Mouse (Mus musculus): ENCODE measurements around the gene H2-T24. TPM values are rescaled to one million over a fixed set of nuclear protein-coding genes. Genes with fewer than 3 reads are reported as not detected.
A peak's percentile ranks its signal among the peaks of the same experiment; 100 is the strongest.
"Not testable (repeated sequence)": the region's sequence is repeated elsewhere in the genome, so short reads cannot be mapped to it uniquely, and the experiment has no call there.

The H2-T24 gene
- polyA plus RNA-seq (2015; fragmentation: Nextera tagmentation; extraction: Ambion mirVana) = 3.0 and 3.7 TPM in 2 replicates

GRCm38 (mm10) chr17:36020191-36021073 is at the start of gene H2-T24:
TSS of gene H2-T24 (minus strand) at chr17:36020560.
- Histone ChIP-seq H3K27ac (replicated peaks) (peak within 1 kb of the TSS; percentile 11; the same call in 1 of the 2 replicates), H3K9me3 (replicated peaks) (no peaks in the 10 kb centered on the region), H3K36me3 (no peaks in the 10 kb centered on the region), H3K4me2 (replicated peaks) (peak within 1 kb of the TSS; percentile 30), H3K4me1 (peaks cover 16% of the 10 kb centered on the region), H3K9ac (no peak within 1 kb of the TSS), H3K4me3 (replicated peaks) (peak within 1 kb of the TSS; percentile 21; the same call in 1 of the 2 replicates), H3K27me3 (no peaks in the 10 kb centered on the region)
- WGBS = 31% methylated on average over 15 of the region's 15 CpGs
- ATAC-seq (ENCODE audit: insufficient number of reproducible peaks, low FRiP score, low TSS enrichment, low read depth) = no peak

- no peak overlapping the region for H3K27ac ChIP-seq (replicated peaks)
- no peaks in the 10 kb centered on the region for H3K9me3 ChIP-seq (replicated peaks)
- no peaks in the 10 kb centered on the region for H3K4me1 ChIP-seq
- no peaks in the 10 kb centered on the region for H3K36me3 ChIP-seq
- no peak overlapping the region for H3K4me3 ChIP-seq (replicated peaks)
- H3K4me2 ChIP-seq (replicated peaks) = no peak overlapping the region
- no peak overlapping the region for H3K9ac ChIP-seq
- H3K27me3 ChIP-seq = no peaks in the 10 kb centered on the region
- no peak for ATAC-seq (ENCODE audit: insufficient number of reproducible peaks, low FRiP score, low TSS enrichment, low read depth)
- 35% methylated on average over 2 of the region's 2 CpGs for WGBS
Observed at GRCm38 (mm10) chr17:36060829-36061228, 40.5 kb upstream of the H2-T24 start.

DNA sequence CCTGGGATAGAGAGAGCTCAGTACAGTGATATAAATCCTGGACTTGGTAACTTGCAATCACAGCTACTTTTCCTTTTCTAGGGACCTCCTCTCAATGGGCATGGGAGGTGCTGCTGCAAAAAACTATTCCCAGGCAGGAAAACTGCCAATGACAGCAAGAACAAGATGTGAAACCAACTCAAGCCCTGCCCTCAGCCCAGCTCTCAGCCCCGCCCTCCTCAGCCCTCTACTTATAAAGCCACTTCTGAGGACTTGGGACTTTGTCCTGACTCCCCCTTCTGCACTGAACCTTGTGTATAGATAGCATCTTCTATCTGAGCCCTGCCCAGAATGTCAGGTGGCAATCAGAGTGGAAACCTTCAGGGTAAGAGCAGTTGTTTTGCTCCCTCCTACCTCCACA is 38.0 kb upstream of the H2-T24 start, which contains the start of gene Gm11127:
TSS of gene Gm11127 (minus strand) at position 10 of the 400 bp plus-strand sequence.
- not testable (repeated sequence) for H3K9me3 ChIP-seq (replicated peaks); H3K27me3 ChIP-seq; H3K4me3 ChIP-seq (replicated peaks); H3K4me1 ChIP-seq; H3K4me2 ChIP-seq (replicated peaks); H3K36me3 ChIP-seq; ATAC-seq (ENCODE audit: insufficient number of reproducible peaks, low FRiP score, low TSS enrichment, low read depth); H3K9ac ChIP-seq; H3K27ac ChIP-seq (replicated peaks)
- WGBS = 58% methylated on average over 1 of the region's 1 CpGs

DNA sequence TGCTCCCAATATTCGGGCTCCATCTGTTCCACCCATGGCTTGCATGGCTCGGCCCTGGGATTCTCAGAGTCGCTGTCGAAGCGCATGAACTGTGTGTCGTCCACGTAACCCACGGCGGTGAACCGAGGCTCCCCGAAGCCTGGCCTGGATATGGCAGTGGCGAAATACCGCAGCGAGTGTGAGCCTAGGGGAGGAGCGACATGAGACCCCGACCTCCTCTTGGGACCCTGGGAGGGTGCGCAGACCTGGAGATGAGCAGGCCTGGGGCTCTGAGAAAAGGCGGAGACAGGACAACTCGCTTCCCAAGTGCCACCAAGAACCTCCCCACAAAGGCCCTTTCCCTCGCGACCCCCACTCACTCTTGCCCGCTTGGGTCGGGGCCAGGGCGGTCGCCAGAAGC is 37.6 kb upstream of the H2-T24 start:
- H3K4me1 ChIP-seq; H3K4me2 ChIP-seq (replicated peaks); H3K27me3 ChIP-seq; H3K9ac ChIP-seq; H3K27ac ChIP-seq (replicated peaks); H3K36me3 ChIP-seq; H3K4me3 ChIP-seq (replicated peaks); H3K9me3 ChIP-seq (replicated peaks): not testable (repeated sequence)
- 89% methylated on average over 24 of the region's 25 CpGs for WGBS
- 0 out of 2 replicates have a peak, but pooled peaks have one; percentile 15 for ATAC-seq (ENCODE audit: insufficient number of reproducible peaks, low FRiP score, low TSS enrichment, low read depth)

- Histone ChIP-seq H3K9me3 (replicated peaks) (no peaks in the 10 kb centered on the region), H3K4me2 (replicated peaks) (peak overlapping the region; percentile 76), H3K4me3 (replicated peaks) (peak overlapping the region; percentile 44), H3K9ac (no peak overlapping the region), H3K4me1 (peaks cover 4% of the 10 kb centered on the region; the same call in 1 of the 2 replicates), H3K27me3 (no peaks in the 10 kb centered on the region), H3K36me3 (no peaks in the 10 kb centered on the region), H3K27ac (replicated peaks) (no peak overlapping the region)
- 78% methylated on average over 3 of the region's 3 CpGs for WGBS
- ATAC-seq (ENCODE audit: insufficient number of reproducible peaks, low FRiP score, low TSS enrichment, low read depth) = no peak
Observed at GRCm38 (mm10) chr17:36043286-36043685, 22.9 kb upstream of the H2-T24 start.

DNA sequence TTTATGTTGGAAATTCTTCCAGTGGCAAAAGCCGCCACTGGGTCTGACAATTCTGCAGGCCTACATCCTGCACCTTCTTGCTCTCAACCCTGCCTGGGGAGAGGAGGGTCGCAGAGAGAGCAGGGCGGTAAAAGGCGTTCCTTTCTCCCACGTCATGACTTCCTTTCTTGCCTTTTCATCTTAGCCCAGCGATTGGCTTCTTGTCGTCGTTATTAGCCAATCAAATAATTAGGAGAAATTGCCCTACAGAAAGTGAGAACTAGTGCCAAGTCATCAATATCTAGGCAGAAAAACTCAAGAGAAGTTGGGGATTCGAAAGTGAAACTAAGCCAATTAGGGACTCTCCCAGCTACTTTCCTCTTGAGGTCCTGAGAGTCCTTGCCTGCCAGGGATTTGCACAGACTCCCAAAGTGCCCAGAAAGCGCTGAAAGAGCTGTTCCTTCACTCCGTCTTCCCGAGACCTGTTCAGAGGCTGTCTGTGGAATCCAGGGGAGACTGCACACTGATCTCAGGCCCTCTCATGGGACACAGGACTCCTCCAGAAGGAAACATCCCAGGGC is 22.3 kb upstream of the H2-T24 start, which contains the start of the genes H2-T22 and Gm6034:
TSS of gene H2-T22 (minus strand) at position 138 of the 560 bp plus-strand sequence.
TSS of gene Gm6034 (plus strand) at position 352 of the 560 bp plus-strand sequence.
- peak; percentile 92 for ATAC-seq (ENCODE audit: insufficient number of reproducible peaks, low FRiP score, low TSS enrichment, low read depth)
- H3K9me3 ChIP-seq (replicated peaks); H3K27me3 ChIP-seq; H3K4me1 ChIP-seq; H3K36me3 ChIP-seq; H3K27ac ChIP-seq (replicated peaks): not testable (repeated sequence)
- H3K4me2 ChIP-seq (replicated peaks) = peak within 1 kb of the TSS; percentile 76
- H3K4me3 ChIP-seq (replicated peaks) = peak within 1 kb of the TSS; percentile 44
- peak within 1 kb of the TSS; percentile 21; the same call in 1 of the 2 replicates for H3K9ac ChIP-seq
- WGBS = 1% methylated on average over 12 of the region's 12 CpGs

GRCm38 (mm10) chr17:36042055-36042454 is 21.7 kb upstream of the H2-T24 start:
- peak overlapping the region; percentile 76 for H3K4me2 ChIP-seq (replicated peaks)
- peak; percentile 56; the same call in 1 of the 2 replicates for ATAC-seq (ENCODE audit: insufficient number of reproducible peaks, low FRiP score, low TSS enrichment, low read depth)
- H3K9ac ChIP-seq = peak overlapping the region; percentile 21; the same call in 1 of the 2 replicates
- H3K36me3 ChIP-seq; H3K9me3 ChIP-seq (replicated peaks); H3K4me1 ChIP-seq; H3K27ac ChIP-seq (replicated peaks); H3K27me3 ChIP-seq: not testable (repeated sequence)
- H3K4me3 ChIP-seq (replicated peaks) = peak overlapping the region; percentile 44
- WGBS = 1% methylated on average over 19 of the region's 19 CpGs

GRCm38 (mm10) chr17:36040604-36041003 is 20.2 kb upstream of the H2-T24 start:
- WGBS = 98% methylated on average over 2 of the region's 2 CpGs
- not testable (repeated sequence) for H3K4me3 ChIP-seq (replicated peaks); H3K9ac ChIP-seq; H3K36me3 ChIP-seq; H3K27ac ChIP-seq (replicated peaks); H3K9me3 ChIP-seq (replicated peaks); H3K4me2 ChIP-seq (replicated peaks); H3K4me1 ChIP-seq; H3K27me3 ChIP-seq; ATAC-seq (ENCODE audit: insufficient number of reproducible peaks, low FRiP score, low TSS enrichment, low read depth)

DNA sequence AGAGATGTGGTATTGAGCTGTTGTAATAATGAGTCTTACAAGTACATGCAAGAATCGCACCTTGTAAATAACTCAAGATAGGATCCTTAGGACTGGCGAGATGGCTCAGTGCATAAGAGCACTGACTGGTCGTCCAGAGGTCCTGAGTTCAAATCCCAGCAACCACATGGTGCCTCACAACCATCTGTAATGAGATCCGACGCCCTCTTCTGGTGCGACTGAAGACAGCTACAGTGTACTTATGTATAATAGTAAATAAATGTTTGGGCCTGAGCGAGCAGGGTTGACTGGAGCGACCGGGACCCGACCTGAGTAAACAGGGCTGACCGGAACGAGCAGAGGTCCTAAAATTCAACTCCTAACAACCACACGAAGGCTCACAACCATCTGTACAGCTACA is 15.8 kb upstream of the H2-T24 start:
- not testable (repeated sequence) for H3K9me3 ChIP-seq (replicated peaks); H3K4me2 ChIP-seq (replicated peaks); H3K27me3 ChIP-seq; H3K27ac ChIP-seq (replicated peaks); H3K9ac ChIP-seq; H3K4me3 ChIP-seq (replicated peaks); H3K4me1 ChIP-seq; H3K36me3 ChIP-seq; ATAC-seq (ENCODE audit: insufficient number of reproducible peaks, low FRiP score, low TSS enrichment, low read depth)
- WGBS = 84% methylated on average over 13 of the region's 13 CpGs

DNA sequence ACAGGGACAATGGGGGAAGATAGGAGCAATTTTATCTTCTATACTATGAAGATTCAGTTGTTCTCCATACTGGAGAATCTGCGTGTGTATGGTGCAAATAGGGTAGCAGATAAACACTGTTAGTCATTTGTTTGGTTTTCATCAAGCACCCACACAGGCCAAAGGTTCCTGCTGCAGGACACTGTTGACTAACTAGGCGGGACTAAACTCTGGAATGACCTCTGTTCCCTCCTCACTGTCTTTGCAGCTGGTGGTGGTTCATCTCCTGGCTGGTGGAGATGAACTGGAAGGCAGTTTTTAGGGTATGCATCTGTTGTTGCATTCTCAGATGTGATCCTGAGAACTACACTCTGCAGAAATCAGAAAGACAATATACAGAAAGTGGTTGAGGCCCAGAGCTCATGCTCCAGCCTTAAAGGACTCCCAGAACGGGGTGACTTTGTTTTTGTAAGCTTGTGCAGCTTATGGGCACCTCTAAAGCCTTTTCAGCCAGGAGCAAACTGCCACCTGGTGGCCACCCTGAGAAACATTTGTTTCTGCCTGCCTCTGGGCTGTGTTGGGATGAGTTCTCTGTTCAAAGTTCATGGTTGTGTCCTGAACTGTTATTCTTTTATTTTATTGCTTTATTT is 14.8 kb upstream of the H2-T24 start:
- H3K27ac ChIP-seq (replicated peaks); H3K4me1 ChIP-seq; H3K9ac ChIP-seq; ATAC-seq (ENCODE audit: insufficient number of reproducible peaks, low FRiP score, low TSS enrichment, low read depth); H3K9me3 ChIP-seq (replicated peaks); H3K4me2 ChIP-seq (replicated peaks); H3K36me3 ChIP-seq; H3K4me3 ChIP-seq (replicated peaks); H3K27me3 ChIP-seq: not testable (repeated sequence)
- WGBS = 39% methylated on average over 3 of the region's 3 CpGs

DNA sequence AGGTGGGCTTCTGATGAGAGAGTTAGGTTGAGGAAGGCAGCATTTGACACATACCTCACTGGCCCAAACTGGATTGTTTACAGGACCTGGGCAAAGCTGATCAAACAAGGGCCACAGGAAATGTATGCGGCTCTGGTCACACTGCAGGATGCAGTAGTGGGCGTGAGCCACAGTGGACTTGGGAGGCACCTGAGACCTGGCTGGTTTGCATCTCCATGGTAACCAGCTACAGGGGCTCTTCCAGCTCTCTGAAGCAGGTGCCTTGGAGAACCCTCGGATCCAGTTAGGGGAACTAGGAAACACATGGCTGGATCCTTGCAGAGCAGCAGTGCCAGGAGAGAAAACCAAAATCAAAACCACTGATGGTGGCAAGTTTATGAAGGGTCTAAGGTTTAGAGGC is 14.2 kb upstream of the H2-T24 start:
- 61% methylated on average over 3 of the region's 3 CpGs for WGBS
- H3K4me3 ChIP-seq (replicated peaks); H3K27me3 ChIP-seq; H3K9ac ChIP-seq; H3K4me1 ChIP-seq; H3K36me3 ChIP-seq; H3K9me3 ChIP-seq (replicated peaks); H3K4me2 ChIP-seq (replicated peaks); H3K27ac ChIP-seq (replicated peaks); ATAC-seq (ENCODE audit: insufficient number of reproducible peaks, low FRiP score, low TSS enrichment, low read depth): not testable (repeated sequence)

Measured in embryonic facial prominence, embryonic 15.5 days (tissue).